Mouse (Mus musculus) layer of hippocampus, adult 11-12 months (tissue): ENCODE results near the gene Chd3.
"Not testable (repeated sequence)": the region's sequence is repeated elsewhere in the genome, so short reads cannot be mapped to it uniquely, and the experiment has no call there.

Experiments used
- DNase-seq: peaks from one replicate; pipeline ENCODE4 v3.0.0; 2022; ENCODE audit warnings: low spot score

Gene Chd3

DNA sequence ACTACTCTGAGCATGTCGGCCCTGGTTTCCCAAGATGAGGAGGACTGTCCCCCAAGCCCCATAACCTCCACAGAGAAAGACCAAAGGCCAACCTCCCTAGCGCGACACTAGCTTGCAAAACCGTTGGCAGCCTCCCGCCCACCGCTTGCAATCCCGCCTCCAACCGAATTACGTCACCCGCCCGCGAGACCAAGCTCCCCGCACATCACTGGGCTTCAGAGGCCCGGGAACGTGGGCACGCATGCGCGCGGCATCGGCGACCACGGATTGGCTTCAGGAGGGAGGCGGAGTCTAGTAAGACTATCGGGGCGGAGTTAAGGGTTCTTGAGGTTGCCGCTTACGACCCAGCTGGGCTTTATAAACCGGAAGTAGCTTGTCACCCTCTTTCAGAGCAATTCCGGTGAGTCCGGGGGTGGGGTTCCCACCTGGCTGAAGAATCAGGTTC, 45.5 kb downstream of the Chd3 start, which contains the start of the genes Cntrob and Trappc1:
Cntrob (minus strand) TSS at position 109 of the 445 bp plus-strand sequence.
Trappc1 (plus strand) TSS at position 314 of the 445 bp plus-strand sequence.
- peak; percentile 98 for DNase-seq

DNA sequence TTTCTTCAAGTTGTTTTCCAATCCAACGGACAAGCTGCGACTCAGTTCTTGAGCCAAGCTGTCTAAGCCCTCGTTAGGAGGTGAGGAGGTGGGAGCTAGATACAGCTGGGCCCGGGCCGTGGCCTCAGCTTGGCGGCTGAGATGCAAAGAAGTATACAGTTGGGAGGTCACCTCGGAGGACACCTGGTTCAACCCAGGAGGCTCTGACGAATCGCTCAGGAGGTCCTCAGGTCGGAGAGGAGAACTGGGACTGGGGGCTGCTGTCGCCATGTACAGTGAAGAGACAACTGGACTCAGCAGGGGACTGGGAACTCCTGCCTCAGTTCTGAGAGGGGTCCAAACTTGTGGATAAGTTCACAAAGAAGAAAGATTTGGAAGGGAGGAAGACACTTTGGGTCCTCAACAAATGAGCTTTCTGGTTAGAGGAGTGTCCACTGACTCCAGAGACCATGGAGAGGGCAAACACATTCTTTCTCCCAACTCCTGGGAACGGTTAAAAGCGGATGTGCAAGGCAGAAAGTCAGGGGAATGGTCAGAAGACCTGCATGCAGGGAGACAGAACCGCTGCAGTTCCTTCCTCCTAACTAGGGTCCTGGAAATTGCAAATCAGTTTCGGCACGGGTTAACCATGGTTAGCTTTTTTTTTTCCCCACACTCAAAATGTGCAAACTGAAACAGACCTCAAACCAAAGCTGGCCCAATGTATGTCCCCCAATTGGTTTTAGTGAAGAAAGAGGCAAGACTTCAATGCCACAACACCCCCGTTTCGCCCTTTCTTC, 46.3 kb downstream of the Chd3 start:
- DNase-seq: no peak

DNA sequence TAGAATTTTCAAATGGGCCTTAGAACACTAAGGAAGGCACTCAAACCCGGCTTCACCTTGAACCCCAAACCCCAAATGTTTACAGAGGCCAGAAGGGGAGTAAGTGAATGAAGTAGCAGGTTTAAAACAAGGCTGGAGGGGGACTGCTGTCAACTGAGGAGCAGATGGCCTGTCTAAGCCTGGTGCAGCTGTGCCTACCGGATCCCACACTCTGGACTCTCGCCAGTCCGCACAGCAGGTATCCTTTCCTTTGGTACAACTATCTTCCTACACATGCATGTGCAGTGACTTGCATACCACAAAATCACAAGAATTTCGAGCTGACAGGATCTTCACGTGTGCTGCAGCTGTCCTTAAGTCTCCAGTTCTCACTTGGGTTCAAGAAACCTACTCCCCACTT, 47.2 kb downstream of the Chd3 start:
- DNase-seq: no peak

DNA sequence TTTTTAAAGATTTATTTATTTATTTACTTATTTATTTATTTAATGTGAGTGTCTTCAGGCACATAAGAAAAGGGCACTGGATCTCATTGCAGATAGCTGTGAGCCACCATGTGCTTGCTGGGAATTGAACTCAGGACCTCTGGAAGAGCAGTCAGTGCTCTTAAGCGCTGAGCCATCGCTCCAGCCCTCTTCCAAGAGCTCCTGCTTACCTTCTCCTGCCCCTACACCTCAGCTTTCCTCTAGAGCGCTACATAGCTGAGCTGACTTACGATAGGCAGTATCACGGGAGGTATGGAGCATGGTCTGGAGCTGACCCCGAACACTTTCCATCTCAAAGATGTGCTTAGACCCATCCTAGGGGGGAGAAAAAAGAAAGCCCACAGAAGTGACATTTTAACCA, 47.6 kb downstream of the Chd3 start:
- no peak for DNase-seq

DNA sequence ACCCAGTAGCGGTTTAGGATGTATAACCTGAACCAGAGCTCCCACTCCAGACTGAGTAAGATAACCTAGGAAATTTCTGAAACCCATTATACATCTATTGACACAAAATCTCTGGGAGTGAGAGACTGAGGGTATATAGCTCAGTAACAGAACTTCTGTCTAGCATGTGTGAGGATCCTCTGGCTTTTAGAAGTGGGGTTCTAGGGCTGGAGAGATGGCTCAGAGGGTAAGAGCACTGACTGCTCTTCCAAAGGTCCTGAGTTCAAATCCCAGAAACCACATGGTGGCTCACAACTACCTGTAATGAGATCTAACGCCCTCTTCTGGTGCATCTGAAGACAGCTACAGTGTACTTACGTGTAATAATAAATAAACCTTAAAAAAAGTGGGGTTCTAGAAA, 51.2 kb downstream of the Chd3 start:
- not testable (repeated sequence) for DNase-seq

DNA sequence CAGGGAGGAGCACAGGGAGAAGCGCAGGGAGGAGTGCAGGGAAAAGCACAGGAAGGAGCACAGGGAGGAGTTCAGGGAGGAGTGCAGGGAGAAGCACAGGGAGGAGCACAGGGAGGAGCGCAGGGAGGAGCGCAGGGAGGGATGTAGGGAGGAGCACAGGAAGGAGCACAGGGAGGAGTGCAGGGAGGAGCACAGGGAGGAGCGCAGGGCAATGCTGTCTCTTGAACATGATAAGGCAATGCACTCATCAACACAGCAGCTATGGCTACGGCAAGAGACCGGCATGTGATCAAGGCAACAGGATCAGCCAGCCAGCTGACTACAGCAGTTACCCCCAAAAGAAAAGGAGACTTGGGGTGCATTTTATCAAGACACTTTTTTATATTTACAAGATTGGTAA, 52.8 kb downstream of the Chd3 start:
- no peak for DNase-seq

DNA sequence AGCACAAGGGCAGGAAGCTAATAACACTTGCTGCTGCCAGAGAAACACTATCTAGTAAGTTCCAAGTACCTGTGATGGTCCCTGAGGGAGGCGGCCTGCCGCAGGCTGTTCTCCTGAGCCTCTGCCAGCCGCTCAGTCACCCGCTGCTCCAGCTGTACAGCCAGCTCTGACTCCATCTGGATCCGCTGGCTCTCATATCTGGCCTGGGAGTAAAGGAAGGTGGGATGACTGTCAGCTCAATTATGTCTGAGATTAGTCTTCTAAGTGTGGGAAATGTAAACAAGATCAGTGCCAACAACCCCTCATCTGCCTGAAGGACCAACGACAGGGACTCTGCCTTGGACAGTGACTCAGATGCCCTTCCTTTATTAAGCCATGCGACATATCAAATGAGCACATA, 57.9 kb downstream of the Chd3 start:
- no peak for DNase-seq

DNA sequence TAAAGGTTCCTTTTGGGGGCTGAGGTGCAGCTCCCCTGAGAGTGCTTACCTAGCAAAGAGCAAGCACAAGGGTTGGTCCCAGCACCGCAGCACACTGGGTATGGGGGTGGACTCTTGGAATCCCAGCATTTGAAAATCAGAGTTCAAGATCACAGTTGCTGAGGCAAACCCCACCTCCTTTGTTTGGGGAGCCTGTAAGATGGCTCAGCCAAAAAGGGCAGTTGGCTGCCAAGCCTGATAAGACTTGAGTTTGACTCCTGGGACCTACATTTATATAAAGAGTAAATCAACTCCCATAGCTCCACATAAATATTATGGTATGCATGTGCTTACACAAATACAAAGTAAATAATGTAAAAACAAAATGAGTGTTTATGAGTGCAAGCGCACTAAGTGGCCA, 63.2 kb downstream of the Chd3 start:
- DNase-seq: no peak

DNA sequence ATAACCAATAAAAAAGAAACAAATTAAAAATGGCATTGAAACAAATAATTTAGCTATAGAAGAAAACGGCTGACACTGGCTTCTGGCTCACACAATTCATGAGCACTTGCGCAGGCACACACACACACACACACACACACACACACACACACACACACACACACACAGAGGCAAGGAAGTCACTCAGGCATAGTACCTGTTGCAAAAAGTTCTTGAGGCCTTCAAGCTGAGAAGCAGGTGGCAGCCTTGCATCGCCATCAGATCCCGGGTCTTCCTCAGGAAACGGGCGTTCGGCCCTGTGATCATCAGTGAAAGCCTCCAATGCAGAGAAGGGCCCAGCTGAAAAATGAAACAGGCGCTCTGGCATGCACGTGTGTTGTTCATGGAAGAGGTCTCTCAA, 63.9 kb downstream of the Chd3 start:
- DNase-seq: no peak

DNA sequence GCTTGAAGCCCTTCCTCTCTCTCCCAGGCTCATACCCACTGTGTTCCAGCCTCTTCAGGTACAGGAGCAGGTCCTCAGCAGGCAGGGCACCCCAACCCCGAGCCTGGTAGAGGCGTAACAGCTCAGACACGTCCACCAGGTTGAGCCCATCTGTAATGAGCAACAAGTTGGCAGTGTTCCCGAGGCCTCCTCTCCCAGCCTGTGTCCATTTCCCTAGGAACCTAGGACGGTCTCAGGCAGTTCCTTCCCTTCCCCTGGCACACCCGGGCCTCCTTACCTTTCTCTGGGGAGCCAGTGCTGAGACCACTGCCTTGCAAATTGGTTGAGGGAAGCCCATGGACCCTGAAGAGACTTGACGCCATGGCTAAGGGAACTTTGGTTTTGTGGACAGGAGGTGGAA, 66.4 kb downstream of the Chd3 start:
- no peak for DNase-seq

DNA sequence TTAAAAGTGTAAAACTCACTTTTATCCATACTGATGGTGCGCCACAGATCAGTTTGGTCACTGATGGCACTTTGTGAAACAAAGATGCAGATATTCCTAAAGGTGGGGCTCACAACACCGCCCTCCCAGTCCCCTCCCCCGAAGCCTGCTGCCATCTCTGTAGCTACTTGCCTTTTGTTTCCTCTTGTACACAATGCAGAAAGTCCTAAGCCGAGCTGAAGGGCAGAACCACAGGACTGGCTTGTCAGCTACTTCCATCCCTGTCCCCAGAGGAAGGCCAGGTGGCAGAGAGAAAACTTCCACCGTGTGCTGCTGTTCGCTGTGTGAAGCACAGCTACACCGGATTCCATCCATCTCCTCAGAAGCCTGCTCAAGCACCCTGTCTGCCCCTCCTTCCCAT, 71.0 kb downstream of the Chd3 start:
- DNase-seq: no peak

DNA sequence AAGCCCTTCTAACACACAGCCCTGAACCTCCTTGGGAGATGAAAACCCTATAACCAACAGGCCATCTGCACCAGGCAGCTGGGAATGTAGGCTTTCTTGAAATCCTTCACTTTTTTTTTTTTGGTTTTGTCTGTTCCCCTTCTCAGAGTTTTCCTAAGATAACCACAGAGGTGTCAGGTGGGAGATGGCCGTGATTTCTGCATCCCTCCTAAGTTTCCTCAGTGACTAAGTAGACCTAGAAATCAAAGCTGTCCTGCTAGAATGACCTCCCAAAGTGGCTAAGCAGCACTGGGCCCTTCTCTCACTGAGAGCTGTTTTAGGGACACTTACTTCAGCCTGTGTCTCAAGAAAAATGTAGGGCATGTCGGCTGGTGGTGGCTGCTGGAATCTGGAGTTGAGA, 71.4 kb downstream of the Chd3 start:
- no peak for DNase-seq

DNA sequence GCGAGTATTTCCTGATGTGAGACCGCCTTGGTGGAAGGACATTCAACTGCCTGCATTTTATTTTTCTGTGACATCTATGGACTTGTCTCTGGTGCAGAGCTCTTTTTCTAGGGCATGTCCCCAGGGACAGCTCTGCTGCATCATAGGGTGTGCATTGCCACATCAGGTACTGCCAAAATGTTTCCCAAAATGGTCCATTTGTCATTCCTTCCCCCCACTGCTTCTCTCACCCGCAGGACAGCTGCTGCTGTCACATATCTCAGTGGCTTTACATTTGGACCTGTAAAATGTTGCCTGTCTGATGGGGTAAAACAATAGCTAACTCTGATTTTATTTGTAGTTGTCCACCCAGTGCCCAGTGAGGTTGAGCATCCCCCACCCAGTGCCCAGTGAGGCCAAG, 73.9 kb downstream of the Chd3 start:
- DNase-seq: no peak
